Mouse (Mus musculus) ES-E14 (cell line): Measurements from ENCODE around the gene Rfwd3. TPM values are rescaled to one million over a fixed set of nuclear protein-coding genes. Genes with fewer than 3 reads are reported as not detected.
"Not testable (repeated sequence)": the region's sequence is repeated elsewhere in the genome, so short reads cannot be mapped to it uniquely, and the experiment has no call there.

Experiments used
- DNase-seq: peaks from one replicate; pipeline ENCODE4 v3.0.0-alpha.2; 2013; ENCODE audit warnings: low read depth, low spot score
- H3K27ac ChIP-seq: 2 replicates; pipeline ENCODE4 v1.5.1; 2012; ENCODE audit warnings: low read depth, mild to moderate bottlenecking, low read length, moderate library complexity, mixed read lengths; ENCODE audit not compliant: poor library complexity, insufficient read depth, severe bottlenecking
- H3K36me3 ChIP-seq: 2 replicates; pipeline ENCODE4 v1.6.1; 2012; ENCODE audit warnings: mild to moderate bottlenecking, low read length, moderate library complexity, mixed read lengths; ENCODE audit not compliant: control insufficient read depth, poor library complexity, insufficient read depth, severe bottlenecking
- H3K4me1 ChIP-seq, 2 experiments: fragments of 150-350 bp in 1 of 2; sonication (generic) in 1 of 2; 2 replicates each; pipeline ENCODE4 v1.6.1; 2012; ENCODE audit warnings: low read length in 2 of 2, mild to moderate bottlenecking in 1 of 2, mixed read lengths in 1 of 2; ENCODE audit not compliant: control insufficient read depth in 2 of 2, insufficient read depth in 2 of 2, poor library complexity in 1 of 2
- H3K4me3 ChIP-seq, 2 experiments: fragments of 150-350 bp in 1 of 2; sonication (generic) in 1 of 2; 2 replicates each; pipeline ENCODE4 v1.5.1; 2012; ENCODE audit warnings: low read length in 2 of 2, low read depth in 1 of 2, mild to moderate bottlenecking in 1 of 2, mixed read lengths in 1 of 2; ENCODE audit not compliant: insufficient read depth in 1 of 2, poor library complexity in 1 of 2, severe bottlenecking in 1 of 2
- H3K9ac ChIP-seq: 2 replicates; pipeline ENCODE4 v1.6.1; 2012; ENCODE audit warnings: low read depth, mild to moderate bottlenecking, low read length, mixed read lengths; ENCODE audit not compliant: poor library complexity, insufficient read depth, severe bottlenecking
- H3K9me3 ChIP-seq: fragments of 150-350 bp; sonication (generic); 2 replicates; pipeline ENCODE4 v1.6.1; 2012; ENCODE audit warnings: low read depth, mild to moderate bottlenecking, low read length; ENCODE audit not compliant: control insufficient read depth, insufficient read depth
- CHD2 ChIP-seq: IDR thresholded peaks from 2 replicates; pipeline ENCODE4 v1.6.1; 2014; ENCODE audit warnings: mild to moderate bottlenecking, low read depth, low read length, inconsistent platforms
- HCFC1 ChIP-seq: IDR thresholded peaks from 2 replicates; pipeline ENCODE4 v1.6.1; 2012; ENCODE audit warnings: low read length, inconsistent platforms, borderline replicate concordance; ENCODE audit not compliant: insufficient read depth
- MAFK ChIP-seq: IDR thresholded peaks from 2 replicates; pipeline ENCODE4 v1.6.1; 2014; ENCODE audit warnings: mild to moderate bottlenecking, low read depth, low read length, inconsistent platforms; ENCODE audit not compliant: insufficient read depth
- ZC3H11A ChIP-seq: IDR thresholded peaks from 2 replicates; pipeline ENCODE4 v1.6.1; 2012; ENCODE audit warnings: low read depth, mild to moderate bottlenecking, inconsistent platforms, low read length, borderline replicate concordance
- ZNF384 ChIP-seq: IDR thresholded peaks from 2 replicates; pipeline ENCODE4 v1.6.1; 2012; ENCODE audit warnings: low read depth, low read length, inconsistent platforms
- in situ Hi-C, 2 experiments: fragments of 600-800 bp; cut with MboI; formaldehyde crosslinking; loops; one replicate each; pipeline ENCODE4 v1.15.1; 2025; ENCODE audit warnings: low sequenced_read_pairs in 2 of 2, inconsistent platforms in 1 of 2; ENCODE audit not compliant: unreplicated experiment in 2 of 2
- total RNA-seq: library from RNA; depleted of rRNA; stranded (reverse); fragments of 300-350 nt; gene quantifications from 2 replicates; pipeline ENCODE4 v1.2.3, GENCODE M21; 2012

Rfwd3 gene
- total RNA-seq, 1 experiment = 73.8 TPM

DNA sequence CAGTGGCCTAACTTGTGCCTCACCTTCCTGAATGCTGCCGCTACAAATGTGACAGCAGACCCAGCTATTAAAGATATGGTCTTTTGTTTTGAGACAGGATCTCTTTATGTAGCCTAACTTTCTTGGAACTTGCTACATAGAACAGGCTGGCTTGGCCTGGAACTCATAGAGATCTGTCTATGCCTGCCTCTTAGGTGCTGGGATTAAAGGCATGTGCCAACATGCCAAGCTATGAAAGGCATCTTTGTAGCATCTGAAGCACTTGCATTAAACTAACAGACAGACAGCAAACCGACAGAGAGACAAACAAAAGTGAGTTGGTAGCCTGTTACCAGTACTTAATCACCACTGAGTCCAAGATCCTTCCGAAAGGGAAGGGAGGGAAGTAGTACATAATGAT, 17.9 kb downstream of the Rfwd3 start:
- peaks cover 53% of the 10 kb centered on the region for H3K36me3 ChIP-seq
- in situ Hi-C loops = loop anchor here (10.0 to 25.0 kb wide), 2 partner anchors 445 to 467 kb away; partner anchors contain the start of genes Cog4 (in 1 of the 2) and Sf3b3 (in 1 of the 2)
- TF ChIP-seq HCFC1 (no peak), CHD2 (no peak), MAFK (no peak), ZNF384 (no peak), ZC3H11A (no peak)

DNA sequence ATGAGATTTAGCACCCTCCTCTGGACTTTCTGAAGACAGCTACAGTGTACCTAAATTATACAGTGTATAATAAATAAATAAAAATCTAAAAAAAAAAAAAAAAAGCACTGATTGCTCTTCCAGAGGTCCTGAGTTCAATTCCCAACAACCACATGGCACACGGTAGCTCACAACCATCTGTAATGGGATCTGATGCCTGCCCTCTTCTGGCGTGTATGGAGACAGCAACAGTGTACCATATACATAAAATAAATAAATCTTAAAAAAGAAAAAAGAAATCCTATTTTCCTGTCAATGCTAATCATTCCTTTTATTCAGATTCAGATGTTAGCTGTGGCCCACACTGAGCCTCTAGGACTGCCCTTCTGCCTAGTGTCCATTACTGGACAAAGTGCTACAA, 31.7 kb downstream of the Rfwd3 start:
- Histone ChIP-seq H3K9me3 (no peaks in the 10 kb centered on the region), H3K36me3 (peaks cover 4% of the 10 kb centered on the region; the same call in 1 of the 2 replicates), H3K4me3 (no peak overlapping the region), H3K4me1 (no peaks in the 10 kb centered on the region), H3K27ac (no peak overlapping the region), H3K9ac (no peak overlapping the region)
- in situ Hi-C loops = no loop called here
- no peak for DNase-seq
- TF ChIP-seq CHD2 (no peak), MAFK (no peak), ZC3H11A (no peak), HCFC1 (no peak), ZNF384 (no peak)

More for the DNA sequence above, 17.9 kb downstream of the Rfwd3 start:
- 0 out of 4 replicates have a peak, but pooled peaks cover 0 to 1% of the 10 kb centered on the region in 2 experiments for H3K4me1 ChIP-seq
- no peak overlapping the region for H3K4me3 ChIP-seq
- no peak overlapping the region for H3K9ac ChIP-seq
- no peak for DNase-seq
- no peak overlapping the region; the same call in 1 of the 2 replicates for H3K27ac ChIP-seq
- no peaks in the 10 kb centered on the region for H3K9me3 ChIP-seq

- H3K4me3 ChIP-seq, DNase-seq, H3K9me3 ChIP-seq, H3K36me3 ChIP-seq, H3K4me1 ChIP-seq, H3K9ac ChIP-seq, in situ Hi-C loops, H3K27ac ChIP-seq: not testable (repeated sequence)
Observed at GRCm38 (mm10) chr8:111266161-111266560, 33.9 kb downstream of the Rfwd3 start.

GRCm38 (mm10) chr8:111264693-111265220, 35.3 kb downstream of the Rfwd3 start:
- in situ Hi-C loops = no loop called here
- Histone ChIP-seq H3K9ac (no peak overlapping the region), H3K9me3 (no peaks in the 10 kb centered on the region), H3K4me1 (no peaks in the 10 kb centered on the region), H3K36me3 (no peaks in the 10 kb centered on the region), H3K27ac (no peak overlapping the region), H3K4me3 (no peak overlapping the region)
- TF ChIP-seq CHD2 (no peak), MAFK (no peak), HCFC1 (no peak), ZC3H11A (no peak), ZNF384 (0 out of 2 replicates have a peak, but pooled peaks have one; percentile 15)
- no peak for DNase-seq

GRCm38 (mm10) chr8:111261981-111262381, 38.0 kb downstream of the Rfwd3 start:
- Histone ChIP-seq H3K4me3 (no peak overlapping the region), H3K9me3 (no peaks in the 10 kb centered on the region), H3K9ac (no peak overlapping the region), H3K27ac (no peak overlapping the region), H3K4me1 (no peaks in the 10 kb centered on the region), H3K36me3 (no peaks in the 10 kb centered on the region)
- DNase-seq = no peak
- TF ChIP-seq ZC3H11A (no peak), HCFC1 (no peak), MAFK (no peak), CHD2 (no peak), ZNF384 (no peak)
- in situ Hi-C loops = no loop called here
